Mouse (Mus musculus): ENCODE measurements around the gene Per3.
"Not testable (repeated sequence)": the region's sequence is repeated elsewhere in the genome, so short reads cannot be mapped to it uniquely, and the experiment has no call there.

Gene Per3

GRCm38 (mm10) chr4:151027001-151027400, 17.5 kb downstream of the Per3 start:
- no peak for DNase-seq (ENCODE audit: low spot score in 2 of 2)

- DNase-seq (ENCODE audit: low spot score in 2 of 2), result no peak
Measured at GRCm38 (mm10) chr4:151024152-151024551, 20.3 kb downstream of the Per3 start.

GRCm38 (mm10) chr4:151017356-151017755, 27.1 kb downstream of the Per3 start:
- not testable (repeated sequence) for DNase-seq (ENCODE audit: low spot score in 2 of 2)

- DNase-seq (ENCODE audit: low spot score in 2 of 2), result no peak
Measured at GRCm38 (mm10) chr4:151015946-151016345, 28.5 kb downstream of the Per3 start.

- DNase-seq (ENCODE audit: low spot score in 2 of 2), result no peak
Measured at GRCm38 (mm10) chr4:151010316-151010715, 34.1 kb downstream of the Per3 start.

GRCm38 (mm10) chr4:151006945-151007344, 37.5 kb downstream of the Per3 start:
- DNase-seq (ENCODE audit: low spot score in 2 of 2), result peak in 1 of 2 experiments; percentile 31

GRCm38 (mm10) chr4:151005656-151006318, 38.7 kb downstream of the Per3 start:
- no peak for DNase-seq (ENCODE audit: low spot score in 2 of 2)

GRCm38 (mm10) chr4:151001397-151001796, 43.1 kb downstream of the Per3 start:
- DNase-seq (ENCODE audit: low spot score in 2 of 2), result no peak

- no peak for DNase-seq (ENCODE audit: low spot score in 2 of 2)
Measured at GRCm38 (mm10) chr4:150998626-150999025, 45.8 kb downstream of the Per3 start.

GRCm38 (mm10) chr4:150996797-150997196, 47.7 kb downstream of the Per3 start, which contains the start of gene Uts2:
TSS of gene Uts2 (plus strand) at chr4:150997097.
- no peak for DNase-seq (ENCODE audit: low spot score in 2 of 2)

- DNase-seq (ENCODE audit: low spot score in 2 of 2), result peak in 1 of 2 experiments; percentile 7
Measured at GRCm38 (mm10) chr4:150990148-150990547, 54.3 kb downstream of the Per3 start.

- no peak for DNase-seq (ENCODE audit: low spot score in 2 of 2)
Measured at GRCm38 (mm10) chr4:150980153-150980552, 64.3 kb downstream of the Per3 start.

GRCm38 (mm10) chr4:150979455-150979854, 65.0 kb downstream of the Per3 start:
- DNase-seq (ENCODE audit: low spot score in 2 of 2), result no peak

GRCm38 (mm10) chr4:150978156-150978910, 66.1 kb downstream of the Per3 start:
- DNase-seq (ENCODE audit: low spot score in 2 of 2), result no peak

- DNase-seq (ENCODE audit: low spot score in 2 of 2), result no peak
Measured at GRCm38 (mm10) chr4:150975145-150975544, 69.3 kb downstream of the Per3 start.

GRCm38 (mm10) chr4:150973264-150973663, 71.2 kb downstream of the Per3 start:
- DNase-seq (ENCODE audit: low spot score in 2 of 2), result no peak

GRCm38 (mm10) chr4:150968956-150969355, 75.5 kb downstream of the Per3 start:
- DNase-seq (ENCODE audit: low spot score in 2 of 2), result no peak

- DNase-seq (ENCODE audit: low spot score in 2 of 2), result peak in 1 of 2 experiments; percentile 29
Measured at GRCm38 (mm10) chr4:150966556-150966955, 77.9 kb downstream of the Per3 start.

GRCm38 (mm10) chr4:150965555-150965951, 78.9 kb downstream of the Per3 start:
- DNase-seq (ENCODE audit: low spot score in 2 of 2), result no peak

GRCm38 (mm10) chr4:150964635-150965554, 79.6 kb downstream of the Per3 start:
- peak; percentile 68 to 76 for DNase-seq (ENCODE audit: low spot score in 2 of 2)

- no peak for DNase-seq (ENCODE audit: low spot score in 2 of 2)
Measured at GRCm38 (mm10) chr4:150963711-150964110, 80.8 kb downstream of the Per3 start.

- no peak for DNase-seq (ENCODE audit: low spot score in 2 of 2)
Measured at GRCm38 (mm10) chr4:150962231-150962630, 82.2 kb downstream of the Per3 start.
